Mouse (Mus musculus): ENCODE measurements around the gene Gm45062.

GRCm38 (mm10) chr6:8354846-8355245 lies 95.6 kb downstream of the Gm45062 start:
- TF ChIP-seq EP300 (IDR thresholded peaks at IDR 0.05; ENCODE audit: low read depth) (no peak), CTCF (IDR thresholded peaks at IDR 0.05; ENCODE audit: low read depth) (no peak)
